Mouse (Mus musculus): Measurements from ENCODE around the gene Vdac2. TPM values are rescaled to one million over a fixed set of nuclear protein-coding genes. Genes with fewer than 3 reads are reported as not detected.

The Vdac2 gene
- polyA plus RNA-seq, 1 experiment from 2014 or later: 336 TPM

GRCm38 (mm10) chr14:21812590-21813162, 12.4 kb upstream of the Vdac2 start:
- 0 out of 2 replicates have a peak, but pooled peaks cover 5% of the 10 kb centered on the region for H3K4me1 ChIP-seq (replicated peaks; ENCODE audit: control insufficient read depth, insufficient read depth, low read length)
- no peak overlapping the region for H3K4me2 ChIP-seq (ENCODE audit: low read length)
- no peaks in the 10 kb centered on the region for H3K36me3 ChIP-seq (ENCODE audit: control insufficient read depth, insufficient read depth, low read length)
- ATAC-seq (replicated peaks; ENCODE audit: low FRiP score, low TSS enrichment, low read depth): no peak; the same call in 1 of the 2 replicates
- H3K27me3 ChIP-seq (replicated peaks; ENCODE audit: control insufficient read depth, insufficient read depth, low read length): no peaks in the 10 kb centered on the region
- peak; percentile 72 for DNase-seq (ENCODE audit: low spot score)
- WGBS: 24% methylated on average over 14 of the region's 14 CpGs
- no peak overlapping the region for H3K9ac ChIP-seq (ENCODE audit: low read length)
- H3K9me3 ChIP-seq (ENCODE audit: control insufficient read depth, low read length): no peaks in the 10 kb centered on the region
- H3K27ac ChIP-seq (ENCODE audit: low read depth): no peak overlapping the region
- H3K4me3 ChIP-seq (ENCODE audit: low read depth, low read length): no peak overlapping the region

GRCm38 (mm10) chr14:21813216-21813615, 11.8 kb upstream of the Vdac2 start:
- no peak overlapping the region for H3K4me2 ChIP-seq (ENCODE audit: low read length)
- no peak overlapping the region for H3K27ac ChIP-seq (ENCODE audit: low read depth)
- WGBS: 68% methylated on average over 4 of the region's 4 CpGs
- DNase-seq (ENCODE audit: low spot score) (no peak), ATAC-seq (replicated peaks; ENCODE audit: low FRiP score, low TSS enrichment, low read depth) (no peak)
- H3K4me3 ChIP-seq (ENCODE audit: low read depth, low read length): no peak overlapping the region
- H3K9me3 ChIP-seq (ENCODE audit: control insufficient read depth, low read length): no peaks in the 10 kb centered on the region
- H3K4me1 ChIP-seq (replicated peaks; ENCODE audit: control insufficient read depth, insufficient read depth, low read length): 0 out of 2 replicates have a peak, but pooled peaks cover 5% of the 10 kb centered on the region
- H3K36me3 ChIP-seq (ENCODE audit: control insufficient read depth, insufficient read depth, low read length): no peaks in the 10 kb centered on the region
- H3K27me3 ChIP-seq (replicated peaks; ENCODE audit: control insufficient read depth, insufficient read depth, low read length): no peaks in the 10 kb centered on the region
- H3K9ac ChIP-seq (ENCODE audit: low read length): no peak overlapping the region

GRCm38 (mm10) chr14:21813847-21814246, 11.2 kb upstream of the Vdac2 start:
- Histone ChIP-seq H3K4me2 (ENCODE audit: low read length) (no peak overlapping the region), H3K9ac (ENCODE audit: low read length) (no peak overlapping the region), H3K4me1 (replicated peaks; ENCODE audit: control insufficient read depth, insufficient read depth, low read length) (0 out of 2 replicates have a peak, but pooled peaks cover 5% of the 10 kb centered on the region), H3K36me3 (ENCODE audit: control insufficient read depth, insufficient read depth, low read length) (no peaks in the 10 kb centered on the region), H3K9me3 (ENCODE audit: control insufficient read depth, low read length) (no peaks in the 10 kb centered on the region), H3K4me3 (ENCODE audit: low read depth, low read length) (no peak overlapping the region), H3K27ac (ENCODE audit: low read depth) (no peak overlapping the region), H3K27me3 (replicated peaks; ENCODE audit: control insufficient read depth, insufficient read depth, low read length) (no peaks in the 10 kb centered on the region)
- no peak for DNase-seq (ENCODE audit: low spot score)
- ATAC-seq (replicated peaks; ENCODE audit: low FRiP score, low TSS enrichment, low read depth): no peak
- 93% methylated on average over 3 of the region's 3 CpGs for WGBS

- no peak overlapping the region for H3K4me3 ChIP-seq (ENCODE audit: low read depth, low read length)
- no peak for ATAC-seq (replicated peaks; ENCODE audit: low FRiP score, low TSS enrichment, low read depth)
- H3K4me1 ChIP-seq (replicated peaks; ENCODE audit: control insufficient read depth, insufficient read depth, low read length): 0 out of 2 replicates have a peak, but pooled peaks cover 5% of the 10 kb centered on the region
- H3K9me3 ChIP-seq (ENCODE audit: control insufficient read depth, low read length): no peaks in the 10 kb centered on the region
- DNase-seq (ENCODE audit: low spot score): no peak
- H3K9ac ChIP-seq (ENCODE audit: low read length): no peak overlapping the region
- H3K36me3 ChIP-seq (ENCODE audit: control insufficient read depth, insufficient read depth, low read length): no peaks in the 10 kb centered on the region
- H3K27me3 ChIP-seq (replicated peaks; ENCODE audit: control insufficient read depth, insufficient read depth, low read length): no peaks in the 10 kb centered on the region
- no peak overlapping the region for H3K27ac ChIP-seq (ENCODE audit: low read depth)
- H3K4me2 ChIP-seq (ENCODE audit: low read length): no peak overlapping the region
- 95% methylated on average over 4 of the region's 4 CpGs for WGBS
Observed at GRCm38 (mm10) chr14:21814606-21815005, 10.4 kb upstream of the Vdac2 start.

- 44% methylated on average over 3 of the region's 3 CpGs for WGBS
- no peak for DNase-seq (ENCODE audit: low spot score)
- Histone ChIP-seq H3K9me3 (ENCODE audit: control insufficient read depth, low read length) (no peaks in the 10 kb centered on the region), H3K36me3 (ENCODE audit: control insufficient read depth, insufficient read depth, low read length) (no peaks in the 10 kb centered on the region), H3K27me3 (replicated peaks; ENCODE audit: control insufficient read depth, insufficient read depth, low read length) (no peaks in the 10 kb centered on the region), H3K4me2 (ENCODE audit: low read length) (no peak overlapping the region), H3K4me1 (replicated peaks; ENCODE audit: control insufficient read depth, insufficient read depth, low read length) (0 out of 2 replicates have a peak, but pooled peaks cover 5% of the 10 kb centered on the region), H3K27ac (ENCODE audit: low read depth) (no peak overlapping the region), H3K9ac (ENCODE audit: low read length) (no peak overlapping the region), H3K4me3 (ENCODE audit: low read depth, low read length) (no peak overlapping the region)
- ATAC-seq (replicated peaks; ENCODE audit: low FRiP score, low TSS enrichment, low read depth): no peak
Observed at GRCm38 (mm10) chr14:21816255-21816654, 8.8 kb upstream of the Vdac2 start.

- no peaks in the 10 kb centered on the region for H3K27me3 ChIP-seq (replicated peaks; ENCODE audit: control insufficient read depth, insufficient read depth, low read length)
- no peak overlapping the region for H3K9ac ChIP-seq (ENCODE audit: low read length)
- 39% methylated on average over 4 of the region's 4 CpGs for WGBS
- DNase-seq (ENCODE audit: low spot score): no peak
- no peak overlapping the region for H3K4me3 ChIP-seq (ENCODE audit: low read depth, low read length)
- H3K4me1 ChIP-seq (replicated peaks; ENCODE audit: control insufficient read depth, insufficient read depth, low read length): peaks cover 5% of the 10 kb centered on the region; the same call in 1 of the 2 replicates
- no peaks in the 10 kb centered on the region for H3K9me3 ChIP-seq (ENCODE audit: control insufficient read depth, low read length)
- no peak overlapping the region for H3K4me2 ChIP-seq (ENCODE audit: low read length)
- H3K27ac ChIP-seq (ENCODE audit: low read depth): no peak overlapping the region
- no peaks in the 10 kb centered on the region for H3K36me3 ChIP-seq (ENCODE audit: control insufficient read depth, insufficient read depth, low read length)
- no peak; the same call in 1 of the 2 replicates for ATAC-seq (replicated peaks; ENCODE audit: low FRiP score, low TSS enrichment, low read depth)
Observed at GRCm38 (mm10) chr14:21817453-21817852, 7.6 kb upstream of the Vdac2 start.

- DNase-seq (ENCODE audit: low spot score) (no peak), ATAC-seq (replicated peaks; ENCODE audit: low FRiP score, low TSS enrichment, low read depth) (no peak)
- no peaks in the 10 kb centered on the region for H3K27me3 ChIP-seq (replicated peaks; ENCODE audit: control insufficient read depth, insufficient read depth, low read length)
- no peak overlapping the region for H3K4me3 ChIP-seq (ENCODE audit: low read depth, low read length)
- no peak overlapping the region for H3K4me2 ChIP-seq (ENCODE audit: low read length)
- no peak overlapping the region for H3K9ac ChIP-seq (ENCODE audit: low read length)
- H3K27ac ChIP-seq (ENCODE audit: low read depth): no peak overlapping the region
- no peaks in the 10 kb centered on the region for H3K36me3 ChIP-seq (ENCODE audit: control insufficient read depth, insufficient read depth, low read length)
- WGBS: 86% methylated on average over 4 of the region's 4 CpGs
- H3K4me1 ChIP-seq (replicated peaks; ENCODE audit: control insufficient read depth, insufficient read depth, low read length): peaks cover 18% of the 10 kb centered on the region
- no peaks in the 10 kb centered on the region for H3K9me3 ChIP-seq (ENCODE audit: control insufficient read depth, low read length)
Observed at GRCm38 (mm10) chr14:21820880-21821505, 4.0 kb upstream of the Vdac2 start.

GRCm38 (mm10) chr14:21822307-21822706, 2.7 kb upstream of the Vdac2 start:
- Histone ChIP-seq H3K27ac (ENCODE audit: low read depth) (peak overlapping the region; percentile 80), H3K4me3 (ENCODE audit: low read depth, low read length) (no peak overlapping the region), H3K9ac (ENCODE audit: low read length) (no peak overlapping the region), H3K36me3 (ENCODE audit: control insufficient read depth, insufficient read depth, low read length) (no peaks in the 10 kb centered on the region), H3K27me3 (replicated peaks; ENCODE audit: control insufficient read depth, insufficient read depth, low read length) (no peaks in the 10 kb centered on the region), H3K4me2 (ENCODE audit: low read length) (no peak overlapping the region), H3K4me1 (replicated peaks; ENCODE audit: control insufficient read depth, insufficient read depth, low read length) (peaks cover 17% of the 10 kb centered on the region), H3K9me3 (ENCODE audit: control insufficient read depth, low read length) (no peaks in the 10 kb centered on the region)
- DNase-seq (ENCODE audit: low spot score) (no peak), ATAC-seq (replicated peaks; ENCODE audit: low FRiP score, low TSS enrichment, low read depth) (no peak)
- WGBS: 77% methylated on average over 7 of the region's 7 CpGs

Data from intestine, embryonic 14.5 days (tissue).